Mouse (Mus musculus) lung, embryonic 16.5 days (tissue): ENCODE results near the gene Plpp3. TPM values are rescaled to one million over a fixed set of nuclear protein-coding genes. Genes with fewer than 3 reads are reported as not detected.

Experiments
- ATAC-seq: fragments of 200-750 bp; cut with Nextera tagmentation; 2 replicates; pipeline ENCODE4 v1.8.0; 2017; ENCODE audit warnings: low read depth, mild to moderate bottlenecking, moderate library complexity
- H3K27ac ChIP-seq: fragments of 300-500 bp; sonication (generic); 2 replicates; pipeline ENCODE4 v1.5.1; 2014; ENCODE audit warnings: mild to moderate bottlenecking, control low read depth, low read length
- H3K27me3 ChIP-seq: fragments of 300-500 bp; sonication (generic); 2 replicates; pipeline ENCODE4 v1.6.1; 2014; ENCODE audit warnings: low read depth, low read length, mixed read lengths; ENCODE audit not compliant: control insufficient read depth, insufficient read depth
- H3K36me3 ChIP-seq: fragments of 300-500 bp; sonication (generic); 2 replicates; pipeline ENCODE4 v1.6.1; 2014; ENCODE audit warnings: low read length; ENCODE audit not compliant: control insufficient read depth, insufficient read depth
- H3K4me1 ChIP-seq: fragments of 300-500 bp; sonication (generic); replicated peaks from 2 replicates; pipeline ENCODE4 v1.6.1; 2014; ENCODE audit warnings: low read length, mixed read lengths; ENCODE audit not compliant: control insufficient read depth, insufficient read depth
- H3K4me2 ChIP-seq: fragments of 300-500 bp; sonication (generic); 2 replicates; pipeline ENCODE4 v1.6.1; 2014; ENCODE audit warnings: low read depth, low read length, control low read depth
- H3K4me3 ChIP-seq: fragments of 300-500 bp; sonication (generic); 2 replicates; pipeline ENCODE4 v1.5.1; 2014; ENCODE audit warnings: mild to moderate bottlenecking, low read length, control low read depth
- H3K9ac ChIP-seq: fragments of 300-500 bp; sonication (generic); 2 replicates; pipeline ENCODE4 v1.6.1; 2014; ENCODE audit warnings: low read length, control low read depth
- H3K9me3 ChIP-seq: fragments of 300-500 bp; sonication (generic); 2 replicates; pipeline ENCODE4 v1.6.1; 2016; ENCODE audit warnings: low read length; ENCODE audit not compliant: control insufficient read depth
- WGBS: fragments of 180-500 bp; shearing (Covaris S2); extraction: QIAGEN DNeasy Blood & Tissue Kit; methylation state at CpG from one replicate; pipeline ENCODE4 v1.1.7; 2014; 5-methylcytosine and 5-hydroxymethylcytosine counted together
- polyA plus RNA-seq: library from polyadenylated mRNA; unstranded; fragments of >200 nt; fragmentation: Nextera tagmentation; extraction: Ambion mirVana; gene quantifications from 2 replicates; pipeline ENCODE4 v1.2.1, GENCODE M21; 2015

Plpp3 gene
- polyA plus RNA-seq, 1 experiment from 2014 or later, result 94.2 TPM

DNA sequence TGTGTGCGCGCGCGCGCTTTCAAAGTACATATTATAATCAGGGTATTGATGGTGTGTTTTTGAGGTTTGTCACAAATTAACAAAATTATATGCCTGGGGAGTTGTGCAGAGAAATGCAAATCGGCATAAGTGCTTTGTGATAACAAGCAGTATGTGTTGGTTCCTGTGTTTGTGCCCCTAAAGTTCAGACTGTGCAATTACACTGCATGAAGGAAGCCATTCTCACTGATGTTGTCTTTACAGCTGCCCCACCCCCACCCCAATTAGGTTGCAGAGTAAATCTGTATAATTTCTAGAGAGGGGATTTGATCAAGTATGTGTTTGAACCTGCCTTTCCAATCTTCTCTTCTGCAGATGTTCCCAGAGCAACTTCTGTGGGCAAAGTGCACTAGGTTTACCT, 7.8 kb downstream of the Plpp3 start:
- WGBS, result 92% methylated on average over 6 of the region's 6 CpGs
- Histone ChIP-seq H3K4me1 (peaks cover 25% of the 10 kb centered on the region), H3K36me3 (no peaks in the 10 kb centered on the region; the same call in 1 of the 2 replicates), H3K4me3 (no peak overlapping the region), H3K27ac (no peak overlapping the region), H3K27me3 (no peaks in the 10 kb centered on the region), H3K9me3 (no peaks in the 10 kb centered on the region), H3K9ac (no peak overlapping the region), H3K4me2 (no peak overlapping the region)
- ATAC-seq, result no peak

DNA sequence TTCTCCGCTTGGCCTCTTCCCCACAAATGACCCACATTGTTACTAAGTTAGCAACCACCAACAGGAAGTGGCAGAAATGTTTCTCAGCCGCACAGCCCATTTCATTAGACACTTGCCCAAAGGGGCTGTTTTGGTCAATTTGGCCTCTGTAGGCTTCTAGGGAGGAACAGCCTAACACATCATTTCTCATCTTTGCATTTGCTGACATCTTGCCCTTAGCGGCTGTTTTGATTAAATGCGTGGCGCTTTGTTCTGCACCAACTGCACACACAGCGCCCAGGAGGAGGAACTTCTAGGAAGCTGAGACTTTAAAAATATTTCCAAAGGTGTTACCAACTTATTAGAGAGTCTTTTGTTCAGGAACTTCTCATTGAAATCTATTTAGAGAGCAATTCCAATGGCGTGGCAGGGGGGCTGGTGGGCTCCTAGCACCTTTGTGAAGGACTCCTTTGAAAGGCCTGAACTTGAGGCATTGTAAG, 12.0 kb downstream of the Plpp3 start:
- H3K27ac ChIP-seq, result no peak overlapping the region
- 35% methylated on average over 7 of the region's 7 CpGs for WGBS
- no peak overlapping the region for H3K4me3 ChIP-seq
- no peaks in the 10 kb centered on the region for H3K9me3 ChIP-seq
- peak; percentile 49 for ATAC-seq
- peaks cover 5% of the 10 kb centered on the region; the same call in 1 of the 2 replicates for H3K36me3 ChIP-seq
- no peak overlapping the region for H3K9ac ChIP-seq
- H3K4me2 ChIP-seq, result no peak overlapping the region; the same call in 1 of the 2 replicates
- H3K27me3 ChIP-seq, result no peaks in the 10 kb centered on the region
- peaks cover 20% of the 10 kb centered on the region for H3K4me1 ChIP-seq

DNA sequence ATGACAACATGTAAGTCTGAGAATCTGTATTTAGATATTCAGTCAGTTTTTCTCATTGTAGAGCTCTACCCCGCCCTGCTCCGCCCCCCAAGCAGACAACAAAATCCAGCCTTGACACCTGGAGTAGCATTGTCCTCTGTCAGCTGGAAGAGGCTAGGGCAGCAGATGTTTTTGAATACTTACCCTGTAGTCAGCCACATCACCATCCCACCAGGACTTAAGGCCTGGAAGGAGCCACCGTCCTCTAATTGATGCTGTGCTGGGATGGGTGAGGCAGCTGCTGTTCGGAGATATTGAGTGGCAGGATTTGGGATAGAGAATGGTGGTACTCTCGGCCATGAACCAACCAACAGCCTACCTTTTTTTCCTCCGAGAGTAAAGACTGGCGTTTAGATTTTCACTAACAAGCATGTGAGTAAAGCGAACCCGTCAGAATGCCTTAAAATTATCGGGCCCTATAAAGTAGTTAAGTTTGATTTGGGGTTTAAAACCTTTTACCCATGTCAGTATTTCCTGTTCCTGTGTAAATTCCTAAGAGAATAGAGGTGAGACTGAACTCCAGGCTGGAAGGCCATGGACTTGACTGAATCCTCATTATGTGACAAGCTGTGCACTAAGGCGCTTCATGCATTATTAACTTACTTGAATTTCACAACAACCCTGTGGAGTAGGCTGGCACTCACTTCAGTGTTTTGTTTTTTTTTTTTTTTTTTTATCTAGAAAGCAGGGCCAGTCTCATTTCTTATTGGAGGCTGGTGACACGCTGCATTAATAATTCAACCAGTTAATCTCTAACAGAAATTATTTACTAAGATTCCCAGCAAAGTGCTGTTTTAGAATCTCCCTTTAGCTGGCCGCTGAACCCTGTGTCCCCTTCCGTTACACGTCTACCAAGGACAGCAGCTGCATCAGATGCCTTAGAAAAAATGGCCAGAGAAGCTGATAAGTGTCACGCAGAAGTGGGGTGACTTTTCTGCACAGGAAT, 13.0 kb downstream of the Plpp3 start:
- no peaks in the 10 kb centered on the region for H3K9me3 ChIP-seq
- H3K27me3 ChIP-seq, result no peaks in the 10 kb centered on the region
- H3K4me3 ChIP-seq, result no peak overlapping the region
- no peak overlapping the region; the same call in 1 of the 2 replicates for H3K4me2 ChIP-seq
- WGBS, result 72% methylated on average over 16 of the region's 16 CpGs
- H3K36me3 ChIP-seq, result peaks cover 7% of the 10 kb centered on the region; the same call in 1 of the 2 replicates
- no peak overlapping the region for H3K9ac ChIP-seq
- no peak for ATAC-seq
- H3K27ac ChIP-seq, result no peak overlapping the region
- peaks cover 22% of the 10 kb centered on the region for H3K4me1 ChIP-seq

DNA sequence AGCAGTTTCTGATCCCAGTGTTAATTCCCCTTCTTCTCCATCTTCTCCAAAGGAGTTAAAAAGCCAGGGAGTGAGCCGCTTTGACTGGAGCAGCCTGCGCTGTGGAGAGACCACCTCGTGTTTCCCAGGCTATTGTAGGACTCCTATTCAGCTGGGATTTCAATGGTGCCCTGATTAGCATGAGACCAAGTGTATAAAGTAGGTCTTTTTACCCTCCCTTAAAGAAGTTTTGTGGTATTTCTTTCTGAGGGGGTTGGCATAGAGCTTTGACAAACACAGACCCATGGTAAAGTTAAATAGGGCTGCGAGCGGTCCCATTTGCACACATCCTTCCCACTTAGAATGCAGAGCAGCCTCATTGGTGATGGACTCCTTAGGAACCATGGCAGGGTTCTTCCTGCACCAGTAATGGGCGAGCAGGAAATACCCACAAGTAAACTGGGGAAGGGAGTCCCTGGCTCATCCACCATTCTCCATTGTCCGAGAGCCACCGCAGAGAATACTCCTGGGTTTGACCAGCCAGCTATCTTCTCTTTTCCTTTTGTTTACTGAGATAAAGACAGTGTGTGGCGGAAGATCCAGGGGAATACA, 13.8 kb downstream of the Plpp3 start:
- ATAC-seq, result no peak
- Histone ChIP-seq H3K9ac (no peak overlapping the region), H3K9me3 (no peaks in the 10 kb centered on the region), H3K4me1 (peaks cover 25% of the 10 kb centered on the region), H3K4me3 (no peak overlapping the region), H3K4me2 (no peak overlapping the region; the same call in 1 of the 2 replicates), H3K36me3 (peaks cover 7% of the 10 kb centered on the region; the same call in 1 of the 2 replicates), H3K27me3 (no peaks in the 10 kb centered on the region), H3K27ac (no peak overlapping the region)
- WGBS, result 74% methylated on average over 9 of the region's 9 CpGs

DNA sequence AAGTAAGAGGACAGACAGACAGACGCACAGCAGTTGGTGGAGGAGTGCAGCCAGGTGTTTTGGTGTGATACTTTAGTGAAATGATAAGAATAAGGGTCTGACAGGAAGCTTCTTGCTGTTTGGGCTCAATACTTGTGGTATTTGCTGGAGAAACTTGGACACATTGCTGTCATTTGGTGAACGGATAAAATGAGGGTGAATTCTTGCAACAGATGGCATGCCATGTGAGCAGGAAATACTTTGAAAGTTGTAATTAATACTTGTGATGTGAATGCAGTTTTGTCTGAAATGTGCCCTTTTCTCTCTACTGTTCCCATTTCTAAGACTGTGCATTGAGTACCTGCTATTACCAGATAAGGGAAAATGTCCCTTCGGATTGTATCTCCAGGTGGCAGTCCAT, 14.3 kb downstream of the Plpp3 start:
- H3K4me3 ChIP-seq, result no peak overlapping the region

DNA sequence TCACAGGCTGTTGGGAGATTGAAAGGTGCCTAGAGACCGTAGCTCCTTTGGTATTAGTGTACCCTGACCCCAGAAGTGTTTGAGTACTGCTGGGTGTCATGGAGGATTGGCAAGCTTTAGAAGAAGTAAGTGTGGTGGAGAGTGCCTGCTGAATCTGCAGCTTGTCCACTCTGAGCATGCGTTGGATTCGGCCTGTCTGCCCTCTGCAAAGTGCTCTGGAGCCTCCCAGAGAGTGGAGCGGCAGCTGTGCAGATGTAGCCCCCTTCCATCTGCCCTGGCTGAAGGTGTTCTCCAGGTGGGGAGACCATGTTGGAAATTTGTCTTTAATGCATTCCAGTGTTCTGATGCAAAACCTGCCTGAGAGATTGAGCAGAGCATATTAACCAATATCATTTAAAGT, 17.6 kb downstream of the Plpp3 start:
- ATAC-seq, result no peak
- Histone ChIP-seq H3K9ac (no peak overlapping the region), H3K27ac (no peak overlapping the region)

More for the DNA sequence above, 14.3 kb downstream of the Plpp3 start:
- H3K9me3 ChIP-seq, result no peaks in the 10 kb centered on the region
- no peak overlapping the region for H3K27ac ChIP-seq
- ATAC-seq, result no peak
- no peak overlapping the region for H3K9ac ChIP-seq
- H3K4me2 ChIP-seq, result no peak overlapping the region
- 76% methylated on average over 3 of the region's 3 CpGs for WGBS
- H3K27me3 ChIP-seq, result no peaks in the 10 kb centered on the region
- peaks cover 7% of the 10 kb centered on the region; the same call in 1 of the 2 replicates for H3K36me3 ChIP-seq
- H3K4me1 ChIP-seq, result peaks cover 25% of the 10 kb centered on the region

DNA sequence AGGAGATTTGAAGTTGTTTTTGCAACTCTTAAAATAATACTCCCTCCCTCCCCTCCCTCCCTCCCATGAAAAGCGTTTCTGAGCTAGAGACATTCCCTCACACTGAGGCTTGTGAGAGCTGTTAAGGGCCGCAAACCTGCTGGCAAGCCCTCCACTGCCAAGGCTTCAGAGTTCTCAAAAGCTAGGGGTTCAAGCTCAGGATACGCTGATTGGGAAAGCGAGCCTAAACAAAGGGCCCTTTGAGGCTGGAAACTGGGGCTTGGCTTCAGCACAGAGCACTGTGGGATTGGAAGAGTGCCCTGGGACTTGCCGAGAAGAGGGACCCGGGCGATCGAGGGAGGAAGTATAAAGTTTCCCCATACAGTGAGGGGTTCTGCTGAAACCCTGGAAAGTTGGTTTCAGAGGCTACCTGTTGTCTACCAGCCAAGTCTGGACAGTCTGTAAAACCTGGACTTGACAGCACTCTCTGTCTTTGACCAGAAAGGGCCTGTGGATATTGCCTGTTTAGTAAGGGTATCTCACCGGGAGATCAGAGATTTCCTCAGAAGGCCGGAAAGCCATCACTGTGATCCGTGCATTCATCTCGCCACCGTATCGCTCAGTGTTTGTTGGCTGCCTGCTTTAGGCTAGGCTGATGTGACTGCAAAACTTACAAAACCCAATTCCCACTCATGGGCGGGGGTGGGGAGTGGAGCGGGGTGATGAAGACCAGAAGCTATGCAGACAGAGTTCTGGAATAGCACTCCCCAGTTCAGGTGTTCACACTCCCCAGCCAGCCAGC, 18.3 kb downstream of the Plpp3 start:
- Histone ChIP-seq H3K27ac (no peak overlapping the region), H3K9me3 (no peaks in the 10 kb centered on the region), H3K4me1 (peaks cover 17% of the 10 kb centered on the region; the same call in 1 of the 2 replicates), H3K36me3 (peaks cover 7% of the 10 kb centered on the region; the same call in 1 of the 2 replicates), H3K4me2 (no peak overlapping the region), H3K27me3 (no peaks in the 10 kb centered on the region), H3K9ac (no peak overlapping the region), H3K4me3 (no peak overlapping the region)
- 72% methylated on average over 16 of the region's 16 CpGs for WGBS
- ATAC-seq, result no peak

More for the DNA sequence above, 17.6 kb downstream of the Plpp3 start:
- peaks cover 13% of the 10 kb centered on the region; the same call in 1 of the 2 replicates for H3K4me1 ChIP-seq
- WGBS, result 70% methylated on average over 4 of the region's 4 CpGs
- H3K9me3 ChIP-seq, result no peaks in the 10 kb centered on the region
- H3K27me3 ChIP-seq, result no peaks in the 10 kb centered on the region
- no peak overlapping the region for H3K4me2 ChIP-seq
- H3K36me3 ChIP-seq, result peaks cover 7% of the 10 kb centered on the region; the same call in 1 of the 2 replicates
- no peak overlapping the region for H3K4me3 ChIP-seq

DNA sequence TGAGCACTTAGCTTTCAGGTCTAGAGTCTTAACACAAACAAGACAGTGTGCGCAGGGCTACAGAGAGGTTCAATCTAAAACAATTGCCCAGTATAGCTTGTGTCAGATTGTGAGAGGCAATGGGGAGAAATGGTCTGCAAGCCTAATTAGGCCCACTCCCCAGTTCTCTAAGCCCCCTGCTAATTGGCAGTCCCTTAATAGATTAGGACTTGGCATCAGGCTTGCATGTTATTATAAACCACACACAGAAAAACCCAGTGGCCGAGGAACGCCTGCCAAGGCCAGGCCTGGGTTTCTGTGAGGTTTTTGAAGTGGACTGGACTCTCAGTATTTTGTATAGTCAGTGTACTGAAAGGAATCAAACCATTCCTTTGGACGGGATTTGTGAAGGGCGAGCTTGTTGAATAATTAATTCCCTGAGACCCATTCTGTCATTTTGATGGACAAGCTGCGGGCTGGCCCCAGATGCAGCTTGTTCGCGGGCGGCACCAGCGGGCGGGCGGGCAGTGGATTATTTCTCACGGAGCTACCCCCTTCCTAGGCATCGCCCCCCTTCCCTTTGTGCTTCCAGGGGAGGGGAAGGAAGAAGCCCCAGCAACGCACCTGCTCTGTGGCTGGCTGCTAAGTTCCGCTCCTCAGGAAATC, 24.0 kb downstream of the Plpp3 start:
- H3K9ac ChIP-seq, result no peak overlapping the region
- 58% methylated on average over 16 of the region's 16 CpGs for WGBS
- no peaks in the 10 kb centered on the region for H3K27me3 ChIP-seq
- no peaks in the 10 kb centered on the region for H3K36me3 ChIP-seq
- no peak overlapping the region for H3K4me3 ChIP-seq
- no peak overlapping the region for H3K4me2 ChIP-seq
- no peak for ATAC-seq
- H3K27ac ChIP-seq, result no peak overlapping the region
- H3K4me1 ChIP-seq, result peaks cover 14% of the 10 kb centered on the region; the same call in 1 of the 2 replicates
- H3K9me3 ChIP-seq, result no peaks in the 10 kb centered on the region
